Mouse (Mus musculus) brown adipose tissue, adult 24 weeks (tissue): ENCODE data around the gene Gulp1. TPM values are rescaled to one million over a fixed set of nuclear protein-coding genes. Genes with fewer than 3 reads are reported as not detected.

Source experiments
- H3K27ac ChIP-seq: fragments of 200-500 bp; replicated peaks from 2 replicates; pipeline ENCODE4 v1.5.1; 2012; ENCODE audit warnings: low read depth, mild to moderate bottlenecking, low read length
- H3K4me1 ChIP-seq: fragments of 200-500 bp; 2 replicates; pipeline ENCODE4 v1.6.1; 2012; ENCODE audit warnings: low read length, mixed read lengths; ENCODE audit not compliant: control insufficient read depth, insufficient read depth, insufficient read length
- H3K4me3 ChIP-seq: fragments of 200-500 bp; 2 replicates; pipeline ENCODE4 v1.5.1; 2012; ENCODE audit warnings: low read depth, mild to moderate bottlenecking, low read length, moderate library complexity; ENCODE audit not compliant: insufficient read depth
- polyA plus RNA-seq: library from polyadenylated mRNA; stranded (reverse); fragments of >200 nt; gene quantifications from 2 replicates; pipeline ENCODE4 v1.2.4, GENCODE M21; 2012; ENCODE audit not compliant: missing spikeins, insufficient read depth, insufficient read length

The Gulp1 gene
- polyA plus RNA-seq, 1 experiment = 5.8 TPM

- H3K4me3 ChIP-seq = no peak overlapping the region
- no peak overlapping the region for H3K27ac ChIP-seq
- H3K4me1 ChIP-seq = no peaks in the 10 kb centered on the region
Observed at GRCm38 (mm10) chr1:44833934-44834333, 282.6 kb downstream of the Gulp1 start.
